Mouse (Mus musculus) olfactory bulb, adult 2 months (tissue): Measurements from ENCODE around the gene Itpk1.

Source experiments
- CTCF ChIP-seq: fragments of 200-500 bp; IDR thresholded peaks from 2 replicates; pipeline ENCODE4 v1.5.1; 2012; ENCODE audit warnings: low read depth, mild to moderate bottlenecking, low read length, moderate library complexity; ENCODE audit not compliant: insufficient read depth
- POLR2A ChIP-seq: fragments of 200-500 bp; IDR thresholded peaks from 2 replicates; pipeline ENCODE4 v1.6.1; 2012; ENCODE audit warnings: mild to moderate bottlenecking, low read depth, low read length, moderate library complexity; ENCODE audit not compliant: insufficient read depth

DNA sequence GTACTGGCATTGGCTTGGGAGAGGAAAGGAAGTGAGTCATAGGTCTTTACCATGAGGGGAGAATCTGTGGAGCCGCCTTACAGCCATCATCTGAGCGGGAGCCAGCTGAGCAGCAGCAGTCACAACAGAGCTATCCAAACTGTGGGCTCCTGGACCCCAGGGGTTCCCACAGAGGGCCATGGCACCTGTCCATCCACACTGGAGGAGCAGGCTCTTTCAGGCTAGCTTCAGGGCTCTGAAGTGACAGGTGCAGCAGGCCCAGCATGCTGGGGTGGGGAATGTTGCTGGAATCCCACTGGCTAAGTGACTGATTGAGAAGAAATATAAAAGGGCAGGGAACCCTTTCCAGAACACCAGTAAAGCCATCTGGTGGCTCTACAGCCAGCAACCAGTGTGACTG, 137.8 kb downstream of the Itpk1 start:
- TF ChIP-seq CTCF (no peak), POLR2A (no peak)
